Mouse (Mus musculus) cerebellum, adult 18-20 months (tissue): Measurements from ENCODE around the gene Ggt1.

Source experiments
- DNase-seq, 2 experiments: peaks; one replicate each; pipeline ENCODE4 v3.0.0; 2021

Ggt1 gene

DNA sequence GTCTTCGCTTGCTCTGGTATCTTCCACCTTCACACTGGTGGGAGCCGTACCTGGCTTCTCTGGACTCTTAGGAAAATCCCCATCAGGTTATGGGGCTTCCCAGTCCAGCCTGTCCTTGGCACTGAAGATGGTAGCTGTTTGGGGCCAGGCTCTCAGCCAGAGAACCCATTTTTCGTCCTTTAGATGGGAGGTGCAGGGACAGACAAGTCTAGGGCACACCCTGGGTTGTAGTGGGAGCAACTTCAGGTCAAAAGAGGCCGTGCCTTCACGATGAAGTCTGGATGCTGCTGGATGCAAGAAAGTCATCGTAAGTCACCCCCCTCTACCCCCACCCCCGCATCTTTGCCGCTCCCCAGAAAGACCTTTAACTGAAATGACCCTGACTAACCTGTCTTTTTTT lies 73.2 kb downstream of the Ggt1 start:
- DNase-seq: peak in 1 of 2 experiments; percentile 10

DNA sequence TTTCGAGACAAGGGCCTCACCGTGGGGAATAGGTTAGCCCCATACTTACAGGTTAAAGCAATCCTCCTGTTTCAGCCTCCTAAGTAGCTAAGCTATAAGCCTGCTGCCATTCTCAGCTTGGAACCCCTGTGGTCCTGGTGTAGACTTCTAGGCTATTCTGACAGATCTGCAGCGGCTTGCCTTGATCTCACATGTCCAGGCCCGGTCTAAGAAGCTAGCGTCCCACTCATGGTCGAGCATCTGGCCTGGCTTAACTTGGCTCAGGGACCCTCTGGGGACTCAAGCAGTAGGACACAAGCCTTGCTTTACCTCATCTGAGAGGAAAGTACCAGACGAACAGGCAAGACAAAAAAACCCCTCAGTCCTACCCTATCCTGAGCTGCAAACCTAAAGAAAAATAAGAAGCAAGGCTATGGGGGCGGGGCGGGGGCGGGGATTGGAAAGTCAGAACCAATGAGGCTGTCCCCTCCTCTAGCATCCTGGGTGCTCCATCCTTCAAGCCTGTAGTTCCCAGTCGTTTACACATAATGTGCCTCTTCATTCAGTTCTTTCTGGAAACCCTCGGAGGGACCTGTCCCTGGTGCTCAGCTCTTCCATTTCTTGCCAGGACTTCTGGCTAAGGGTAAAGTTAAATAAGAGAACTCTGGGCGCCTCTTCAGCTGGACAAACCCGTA lies 73.8 kb downstream of the Ggt1 start:
- peak; percentile 6 to 8 for DNase-seq

DNA sequence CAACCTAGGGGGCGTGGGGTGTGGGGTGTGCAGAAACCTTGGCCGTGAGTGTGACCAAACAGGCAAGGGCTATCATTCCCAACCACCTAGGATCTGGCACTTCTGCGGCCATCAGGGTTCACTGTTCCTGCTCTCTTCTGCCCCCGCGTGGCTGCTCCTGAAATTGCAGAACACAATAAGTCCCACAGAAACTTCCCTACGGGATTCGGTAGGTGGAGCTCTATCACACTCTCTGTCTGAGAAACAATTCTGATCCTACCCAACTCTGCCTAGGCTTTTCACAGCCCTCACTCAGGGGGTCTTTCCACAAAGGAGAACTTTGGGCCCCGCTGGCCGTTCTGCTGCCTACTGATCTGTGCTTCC lies 74.3 kb downstream of the Ggt1 start:
- DNase-seq: peak; percentile 86 to 96
